Mouse (Mus musculus): ENCODE results near the gene Thap3. TPM values are rescaled to one million over a fixed set of nuclear protein-coding genes. Genes with fewer than 3 reads are reported as not detected.
A peak's percentile ranks its signal among the peaks of the same experiment; 100 is the strongest.

Gene Thap3
- polyA plus RNA-seq, 1 experiment from 2014 or later = 25.2 TPM

- Histone ChIP-seq H3K27ac (ENCODE audit: poor library complexity, severe bottlenecking) (peak within 1 kb of the TSS; percentile 90), H3K9me3 (replicated peaks) (no peaks in the 10 kb centered on the region), H3K27me3 (replicated peaks) (no peaks in the 10 kb centered on the region), H3K4me1 (replicated peaks) (peaks cover 32% of the 10 kb centered on the region), H3K36me3 (peaks cover 19% of the 10 kb centered on the region), H3K4me3 (peak within 1 kb of the TSS; percentile 99), H3K9ac (peak within 1 kb of the TSS; percentile 100), H3K4me2 (peak within 1 kb of the TSS; percentile 89)
- WGBS = under 1% methylated on average over 93 of the region's 94 CpGs
- ATAC-seq (ENCODE audit: insufficient number of reproducible peaks, low FRiP score) = peak; percentile 97
These were observed 7.6 kb upstream of the Thap3 start, which contains the start of gene Phf13 for GRCm38 (mm10) chr4:151996173-151996950. Gene Phf13, minus strand, starts transcription at chr4:151996258.

- H3K9ac ChIP-seq = peak overlapping the region; percentile 100
- peak; percentile 15 for ATAC-seq (ENCODE audit: insufficient number of reproducible peaks, low FRiP score)
- peaks cover 28% of the 10 kb centered on the region for H3K4me1 ChIP-seq (replicated peaks)
- peak overlapping the region; percentile 99 for H3K4me3 ChIP-seq
- WGBS = under 1% methylated on average over 72 of the region's 111 CpGs
- peaks cover 27% of the 10 kb centered on the region for H3K36me3 ChIP-seq
- H3K27me3 ChIP-seq (replicated peaks) = no peaks in the 10 kb centered on the region
- H3K27ac ChIP-seq (ENCODE audit: poor library complexity, severe bottlenecking) = peak overlapping the region; percentile 85
- no peaks in the 10 kb centered on the region for H3K9me3 ChIP-seq (replicated peaks)
- peak overlapping the region; percentile 89 for H3K4me2 ChIP-seq
These were observed 6.8 kb upstream of the Thap3 start for GRCm38 (mm10) chr4:151995371-151996172.

- peak overlapping the region; percentile 85 for H3K27ac ChIP-seq (ENCODE audit: poor library complexity, severe bottlenecking)
- peak overlapping the region; percentile 89 for H3K4me2 ChIP-seq
- peak overlapping the region; percentile 99 for H3K4me3 ChIP-seq
- peaks cover 31% of the 10 kb centered on the region for H3K36me3 ChIP-seq
- H3K27me3 ChIP-seq (replicated peaks) = no peaks in the 10 kb centered on the region
- no peak for ATAC-seq (ENCODE audit: insufficient number of reproducible peaks, low FRiP score)
- H3K4me1 ChIP-seq (replicated peaks) = peaks cover 28% of the 10 kb centered on the region
- no peaks in the 10 kb centered on the region for H3K9me3 ChIP-seq (replicated peaks)
- H3K9ac ChIP-seq = peak overlapping the region; percentile 100
- 1% methylated on average over 55 of the region's 61 CpGs for WGBS
These were observed 5.7 kb upstream of the Thap3 start for GRCm38 (mm10) chr4:151994228-151995171.

- no peaks in the 10 kb centered on the region for H3K27me3 ChIP-seq (replicated peaks)
- peak overlapping the region; percentile 11; the same call in 1 of the 2 replicates for H3K4me2 ChIP-seq
- peak overlapping the region; percentile 38; the same call in 1 of the 2 replicates for H3K9ac ChIP-seq
- no peak for ATAC-seq (ENCODE audit: insufficient number of reproducible peaks, low FRiP score)
- peaks cover 31% of the 10 kb centered on the region for H3K36me3 ChIP-seq
- H3K4me3 ChIP-seq = no peak overlapping the region
- no peak overlapping the region for H3K27ac ChIP-seq (ENCODE audit: poor library complexity, severe bottlenecking)
- peaks cover 35% of the 10 kb centered on the region for H3K4me1 ChIP-seq (replicated peaks)
- H3K9me3 ChIP-seq (replicated peaks) = no peaks in the 10 kb centered on the region
- WGBS = 70% methylated on average over 6 of the region's 6 CpGs
These were observed 4.2 kb upstream of the Thap3 start for GRCm38 (mm10) chr4:151993035-151993434.

DNA sequence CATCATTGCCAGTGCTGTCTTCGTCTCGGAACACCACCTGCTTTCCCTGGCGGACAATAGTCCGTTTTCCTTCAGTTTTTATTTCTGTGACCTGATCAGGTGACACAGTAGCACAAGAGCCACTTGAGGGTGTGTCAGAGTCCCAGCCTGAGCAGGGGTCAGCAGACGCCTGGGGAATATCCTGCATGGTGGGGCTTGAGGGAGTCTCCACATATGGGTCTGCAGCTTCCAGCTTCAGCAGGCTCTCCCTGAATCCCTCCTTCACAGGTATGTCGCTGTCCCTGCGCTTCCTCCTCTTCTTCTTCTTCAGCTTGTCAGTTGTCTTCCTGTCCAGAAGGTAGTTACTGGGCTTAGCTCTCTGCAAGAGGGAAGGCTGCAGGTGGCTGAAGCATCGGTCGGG lies 3.3 kb upstream of the Thap3 start:
- Histone ChIP-seq H3K9ac (no peak overlapping the region), H3K9me3 (replicated peaks) (no peaks in the 10 kb centered on the region), H3K4me3 (no peak overlapping the region), H3K4me1 (replicated peaks) (peaks cover 33% of the 10 kb centered on the region), H3K36me3 (peaks cover 31% of the 10 kb centered on the region), H3K27ac (ENCODE audit: poor library complexity, severe bottlenecking) (no peak overlapping the region), H3K27me3 (replicated peaks) (no peaks in the 10 kb centered on the region), H3K4me2 (no peak overlapping the region)
- WGBS = 87% methylated on average over 9 of the region's 9 CpGs
- no peak for ATAC-seq (ENCODE audit: insufficient number of reproducible peaks, low FRiP score)

- H3K4me1 ChIP-seq (replicated peaks) = peaks cover 42% of the 10 kb centered on the region
- H3K9me3 ChIP-seq (replicated peaks) = no peaks in the 10 kb centered on the region
- no peak for ATAC-seq (ENCODE audit: insufficient number of reproducible peaks, low FRiP score)
- peak overlapping the region; percentile 86 for H3K9ac ChIP-seq
- WGBS = 38% methylated on average over 6 of the region's 6 CpGs
- H3K27ac ChIP-seq (ENCODE audit: poor library complexity, severe bottlenecking) = peak overlapping the region; percentile 64; the same call in 1 of the 2 replicates
- peak overlapping the region; percentile 85 for H3K4me2 ChIP-seq
- H3K27me3 ChIP-seq (replicated peaks) = no peaks in the 10 kb centered on the region
- H3K36me3 ChIP-seq = peaks cover 39% of the 10 kb centered on the region
- H3K4me3 ChIP-seq = peak overlapping the region; percentile 69
These were observed 302 bp upstream of the Thap3 start for GRCm38 (mm10) chr4:151989110-151989488.

DNA sequence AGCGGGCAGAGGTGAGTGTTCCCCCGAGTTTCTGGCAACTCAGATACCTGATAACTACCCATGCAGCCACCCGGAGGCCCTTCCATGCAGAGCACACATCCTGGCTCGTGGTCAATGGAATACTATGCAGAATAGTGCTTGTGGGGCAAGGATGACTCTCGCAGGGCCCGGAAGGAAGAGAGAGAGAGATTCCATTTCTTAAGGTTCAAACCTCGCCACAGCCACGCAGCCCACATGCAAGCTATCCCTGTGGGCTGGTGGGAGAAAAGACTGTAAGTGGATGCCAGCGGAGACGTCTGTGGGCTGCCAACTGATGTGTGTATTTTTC lies 819 bp downstream of the Thap3 start:
- peak overlapping the region; percentile 69 for H3K4me3 ChIP-seq
- H3K27me3 ChIP-seq (replicated peaks) = no peaks in the 10 kb centered on the region
- H3K27ac ChIP-seq (ENCODE audit: poor library complexity, severe bottlenecking) = no peak overlapping the region
- ATAC-seq (ENCODE audit: insufficient number of reproducible peaks, low FRiP score) = no peak
- peaks cover 39% of the 10 kb centered on the region for H3K36me3 ChIP-seq
- H3K9ac ChIP-seq = peak overlapping the region; percentile 86
- H3K4me2 ChIP-seq = peak overlapping the region; percentile 85
- no peaks in the 10 kb centered on the region for H3K9me3 ChIP-seq (replicated peaks)
- H3K4me1 ChIP-seq (replicated peaks) = peaks cover 43% of the 10 kb centered on the region
- WGBS = 25% methylated on average over 10 of the region's 10 CpGs

GRCm38 (mm10) chr4:151986650-151987049 lies 2.1 kb downstream of the Thap3 start:
- H3K4me1 ChIP-seq (replicated peaks) = peaks cover 47% of the 10 kb centered on the region
- no peak overlapping the region for H3K4me3 ChIP-seq
- peak overlapping the region; percentile 22; the same call in 1 of the 2 replicates for H3K9ac ChIP-seq
- no peak overlapping the region for H3K4me2 ChIP-seq
- H3K27ac ChIP-seq (ENCODE audit: poor library complexity, severe bottlenecking) = no peak overlapping the region
- H3K36me3 ChIP-seq = peaks cover 34% of the 10 kb centered on the region
- H3K27me3 ChIP-seq (replicated peaks) = no peaks in the 10 kb centered on the region
- WGBS = 65% methylated on average over 8 of the region's 8 CpGs
- H3K9me3 ChIP-seq (replicated peaks) = no peaks in the 10 kb centered on the region
- no peak for ATAC-seq (ENCODE audit: insufficient number of reproducible peaks, low FRiP score)

DNA sequence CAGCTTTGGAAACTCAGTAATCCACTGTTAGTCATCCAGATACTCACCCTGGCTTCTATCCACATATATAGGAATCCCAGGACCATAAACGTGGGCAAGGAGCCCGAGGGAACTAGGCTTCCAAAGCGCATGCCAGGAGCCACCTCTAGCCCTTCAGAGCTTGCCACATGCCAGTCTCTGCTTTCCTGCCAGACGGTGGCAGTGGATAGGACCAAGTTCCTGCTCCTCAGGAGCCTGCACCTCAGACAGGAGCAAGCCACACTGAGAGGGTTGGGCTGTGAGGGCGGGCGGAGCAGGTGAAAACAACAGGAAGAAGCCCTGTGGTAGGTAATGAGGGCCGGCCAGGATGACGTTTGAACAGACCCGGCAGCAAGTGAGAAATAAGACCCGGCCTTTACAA lies 2.9 kb downstream of the Thap3 start:
- H3K9me3 ChIP-seq (replicated peaks) = no peaks in the 10 kb centered on the region
- no peak overlapping the region for H3K9ac ChIP-seq
- 40% methylated on average over 10 of the region's 10 CpGs for WGBS
- no peak overlapping the region for H3K27ac ChIP-seq (ENCODE audit: poor library complexity, severe bottlenecking)
- H3K4me2 ChIP-seq = no peak overlapping the region
- no peak overlapping the region for H3K4me3 ChIP-seq
- peaks cover 31% of the 10 kb centered on the region for H3K36me3 ChIP-seq
- H3K4me1 ChIP-seq (replicated peaks) = peaks cover 47% of the 10 kb centered on the region
- ATAC-seq (ENCODE audit: insufficient number of reproducible peaks, low FRiP score) = no peak
- no peaks in the 10 kb centered on the region for H3K27me3 ChIP-seq (replicated peaks)

DNA sequence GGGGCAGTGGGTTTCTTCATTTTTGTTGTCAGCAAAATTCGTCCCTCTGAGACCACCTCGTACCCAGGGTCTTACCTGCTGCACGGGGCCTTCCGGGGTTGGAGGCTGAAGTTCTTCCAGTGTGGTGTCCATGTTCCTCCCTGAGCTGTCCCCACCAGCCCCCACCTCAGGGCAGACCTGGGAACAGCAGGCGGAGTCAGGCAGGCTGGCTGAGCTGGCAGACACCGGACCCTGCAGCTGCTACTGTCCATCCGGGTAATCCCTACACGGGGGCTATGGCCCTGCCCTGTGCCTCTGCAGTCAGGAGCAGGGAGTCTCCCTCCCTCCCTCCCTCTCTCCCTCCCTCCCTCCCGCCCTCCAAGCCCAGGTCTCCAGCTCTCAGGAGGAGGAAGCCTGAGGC lies 5.2 kb downstream of the Thap3 start:
- Histone ChIP-seq H3K9me3 (replicated peaks) (no peaks in the 10 kb centered on the region), H3K9ac (peak overlapping the region; percentile 13; the same call in 1 of the 2 replicates), H3K27ac (ENCODE audit: poor library complexity, severe bottlenecking) (peak overlapping the region; percentile 23; the same call in 1 of the 2 replicates), H3K4me2 (peak overlapping the region; percentile 40), H3K36me3 (peaks cover 46% of the 10 kb centered on the region), H3K27me3 (replicated peaks) (no peaks in the 10 kb centered on the region), H3K4me1 (replicated peaks) (peaks cover 41% of the 10 kb centered on the region), H3K4me3 (0 out of 2 replicates have a peak overlapping the region, but pooled peaks have one; percentile 3)
- peak; percentile 24; the same call in 1 of the 2 replicates for ATAC-seq (ENCODE audit: insufficient number of reproducible peaks, low FRiP score)
- 28% methylated on average over 8 of the region's 9 CpGs for WGBS
